In the genomic region with DNA sequence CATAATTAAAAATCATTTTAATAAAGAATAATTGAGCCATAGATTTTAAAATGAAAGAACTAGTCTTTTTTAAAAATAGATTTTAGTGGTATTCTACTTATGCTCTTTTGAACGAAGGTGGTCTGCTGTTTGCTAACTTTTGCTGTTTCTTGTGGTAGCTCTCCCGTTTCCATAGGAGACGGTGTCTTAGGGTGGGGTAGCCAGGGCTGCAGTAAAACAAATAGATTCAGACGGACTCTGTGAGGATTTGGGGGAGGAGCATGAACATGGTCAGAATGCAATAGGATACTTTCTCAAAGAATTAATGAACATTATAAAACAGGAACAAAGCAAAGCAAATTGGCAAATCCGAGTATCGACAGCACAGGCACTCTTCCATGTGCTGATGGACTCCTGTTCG, we compare ENCODE assay signal across 29 mouse cellular contexts.
"Had no signal": no experiment of that assay in that cellular context is flagged by ENCODE, and none has a peak within 500 bp of the region (broad histone marks: within the 10 kb centered on the region; RNA-seq: fewer than 3 reads in every experiment).

No protein-coding gene starts in this region.

- H3K9ac ChIP-seq: limb, embryonic 12.5 days; limb, embryonic 15.5 days; liver, embryonic 12.5 days; liver, embryonic 13.5 days; liver, embryonic 14.5 days; liver, embryonic 15.5 days; liver, postnatal 0 days; lung, embryonic 14.5 days; lung, embryonic 15.5 days; midbrain, embryonic 12.5 days; midbrain, embryonic 13.5 days; midbrain, embryonic 15.5 days; neural tube, embryonic 12.5 days had no signal

- H3K27ac ChIP-seq: left cerebral cortex, adult 2 months; limb, embryonic 12.5 days; limb, embryonic 15.5 days; liver, embryonic 12.5 days; liver, embryonic 13.5 days; liver, embryonic 14.5 days; liver, embryonic 15.5 days; lung, embryonic 15.5 days; macrophage; midbrain, embryonic 12.5 days; midbrain, embryonic 13.5 days; midbrain, embryonic 15.5 days; neural tube, embryonic 12.5 days had no signal

- ATAC-seq: liver, embryonic 12.5 days; liver, postnatal 0 days; lung, postnatal 0 days; midbrain, embryonic 13.5 days; midbrain, embryonic 15.5 days; midbrain, embryonic 16.5 days had no signal

- H3K4me2 ChIP-seq: limb, embryonic 12.5 days; limb, embryonic 15.5 days; liver, embryonic 11.5 days; liver, embryonic 12.5 days; liver, embryonic 13.5 days; liver, embryonic 15.5 days; lung, embryonic 14.5 days; lung, embryonic 15.5 days; midbrain, embryonic 12.5 days; midbrain, embryonic 13.5 days; midbrain, embryonic 15.5 days; neural tube, embryonic 12.5 days had no signal

- DNase-seq: left cerebral cortex, postnatal 4 days; liver; liver, embryonic 13.5 days; liver, postnatal 0 days; lung, adult 18-20 months; lung, adult 2 months; lung, embryonic 14.5 days; lung, postnatal 10 days; lung, postnatal 14 days; lung, postnatal 36 days; lung, postnatal 4 days; midbrain, embryonic 14.5 days had no signal

- H3K36me3 ChIP-seq: limb, embryonic 12.5 days; limb, embryonic 15.5 days; liver, embryonic 12.5 days; liver, embryonic 13.5 days; liver, embryonic 15.5 days; lung, embryonic 15.5 days; midbrain, embryonic 12.5 days; midbrain, embryonic 13.5 days; midbrain, embryonic 15.5 days; neural tube, embryonic 12.5 days had no signal

- H3K9me3 ChIP-seq: limb, embryonic 12.5 days; limb, embryonic 15.5 days; liver, embryonic 12.5 days; liver, embryonic 13.5 days; liver, embryonic 15.5 days; lung, embryonic 15.5 days; midbrain, embryonic 12.5 days; midbrain, embryonic 13.5 days; midbrain, embryonic 15.5 days; neural tube, embryonic 12.5 days had no signal

- H3K4me1 ChIP-seq: limb, embryonic 15.5 days; liver, embryonic 12.5 days; liver, embryonic 13.5 days; liver, embryonic 15.5 days; lung, embryonic 15.5 days; megakaryocyte, embryonic 14.5 days; midbrain, embryonic 12.5 days; midbrain, embryonic 13.5 days; midbrain, embryonic 15.5 days; neural tube, embryonic 12.5 days had no signal

- H3K4me3 ChIP-seq: left cerebral cortex, adult 2 months; limb, embryonic 12.5 days; limb, embryonic 15.5 days; liver, embryonic 12.5 days; liver, embryonic 13.5 days; liver, embryonic 15.5 days; lung, embryonic 15.5 days; megakaryocyte, embryonic 14.5 days; midbrain, embryonic 12.5 days; midbrain, embryonic 13.5 days; midbrain, embryonic 15.5 days; myocyte; neural tube, embryonic 12.5 days had no signal

- H3K27me3 ChIP-seq: limb, embryonic 12.5 days; limb, embryonic 15.5 days; liver, embryonic 12.5 days; liver, embryonic 13.5 days; liver, embryonic 15.5 days; lung, embryonic 15.5 days; megakaryocyte, embryonic 14.5 days; midbrain, embryonic 12.5 days; midbrain, embryonic 13.5 days; midbrain, embryonic 15.5 days; neural tube, embryonic 12.5 days had no signal
